Mouse (Mus musculus) olfactory bulb, adult 2 months (tissue): Measurements from ENCODE around the gene Mgat1.

Source experiments
- CTCF ChIP-seq: fragments of 200-500 bp; IDR thresholded peaks from 2 replicates; pipeline ENCODE4 v1.5.1; 2012; ENCODE audit warnings: low read depth, mild to moderate bottlenecking, low read length, moderate library complexity; ENCODE audit not compliant: insufficient read depth
- POLR2A ChIP-seq: fragments of 200-500 bp; IDR thresholded peaks from 2 replicates; pipeline ENCODE4 v1.6.1; 2012; ENCODE audit warnings: mild to moderate bottlenecking, low read depth, low read length, moderate library complexity; ENCODE audit not compliant: insufficient read depth

GRCm38 (mm10) chr11:49278222-49278621 is 34.2 kb downstream of the Mgat1 start, which contains the start of gene Olfr1393:
- no peak for TF ChIP-seq POLR2A
- TF ChIP-seq CTCF = no peak
